Mouse (Mus musculus) kidney, postnatal 4 days (tissue): ENCODE data around the gene Gm9857.

Experiments
- DNase-seq, 2 experiments: peaks; one replicate each; pipeline ENCODE4 v3.0.0; 2021; ENCODE audit warnings: mixed read lengths in 2 of 2

The Gm9857 gene

GRCm38 (mm10) chr3:108940001-108940633 lies at the start of gene Gm9857:
Gm9857 (minus strand) TSS chr3:108940445.
- DNase-seq: peak; percentile 43 to 61

- no peak for DNase-seq
Measured at GRCm38 (mm10) chr3:108987009-108987659, 46.9 kb upstream of the Gm9857 start.

GRCm38 (mm10) chr3:108986534-108986933 lies 46.3 kb upstream of the Gm9857 start:
- no peak for DNase-seq

- DNase-seq: no peak
Measured at GRCm38 (mm10) chr3:108983989-108984388, 43.7 kb upstream of the Gm9857 start.

DNA sequence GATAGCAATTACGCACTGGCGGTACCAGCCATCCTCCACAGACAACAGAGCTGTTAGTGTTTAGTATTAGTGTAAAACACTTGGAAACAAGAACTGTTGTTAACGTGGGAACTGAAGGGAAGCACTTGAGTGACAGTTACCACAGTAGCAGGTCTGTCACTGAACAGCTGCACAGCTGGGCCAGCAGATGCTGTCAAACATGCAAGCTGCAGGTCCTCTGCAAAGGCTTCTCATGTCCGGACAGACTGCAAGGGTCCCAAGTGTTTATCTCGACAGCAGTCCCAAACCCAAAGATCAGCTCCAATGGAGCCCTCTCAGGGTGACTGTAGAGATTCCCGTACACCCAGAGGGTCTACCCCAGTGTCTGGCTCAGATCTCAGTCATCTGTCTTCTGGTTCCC lies 41.7 kb upstream of the Gm9857 start:
- DNase-seq: no peak

GRCm38 (mm10) chr3:108977340-108978030 lies 37.2 kb upstream of the Gm9857 start:
- DNase-seq: no peak

GRCm38 (mm10) chr3:108974920-108975485 lies 34.8 kb upstream of the Gm9857 start:
- DNase-seq: peak; percentile 42 to 52

DNA sequence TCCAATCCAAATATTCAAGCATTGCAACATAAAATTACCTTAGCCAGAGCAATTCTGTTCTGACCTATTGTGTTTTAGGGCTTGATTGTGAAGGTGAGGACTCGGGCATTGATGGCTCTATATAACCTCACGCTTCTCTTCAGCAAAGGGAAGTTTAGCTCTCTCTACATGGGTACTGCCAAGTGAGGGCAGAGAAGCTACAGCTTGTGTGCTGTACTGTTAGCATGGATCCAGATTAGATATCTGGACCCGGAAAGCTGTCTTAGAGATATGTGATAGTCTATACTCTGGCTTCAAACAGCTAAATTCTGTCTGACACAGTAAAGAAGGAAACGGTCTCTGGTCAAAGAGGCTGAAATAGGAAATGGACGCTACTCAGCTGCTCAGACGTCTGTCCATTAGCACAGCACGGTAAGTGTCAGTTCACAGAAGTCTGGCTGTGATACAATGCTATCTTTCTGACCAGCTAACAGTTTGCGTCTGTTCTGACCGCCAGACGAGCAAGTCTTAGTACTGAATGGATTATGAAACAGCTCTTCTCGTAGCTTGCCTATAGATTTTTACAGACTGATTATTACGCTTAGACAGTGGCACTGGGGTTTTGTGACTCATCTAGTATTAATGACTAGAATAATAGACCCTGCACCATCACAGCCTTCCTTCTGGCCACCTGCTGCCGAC lies 33.9 kb upstream of the Gm9857 start:
- no peak for DNase-seq

DNA sequence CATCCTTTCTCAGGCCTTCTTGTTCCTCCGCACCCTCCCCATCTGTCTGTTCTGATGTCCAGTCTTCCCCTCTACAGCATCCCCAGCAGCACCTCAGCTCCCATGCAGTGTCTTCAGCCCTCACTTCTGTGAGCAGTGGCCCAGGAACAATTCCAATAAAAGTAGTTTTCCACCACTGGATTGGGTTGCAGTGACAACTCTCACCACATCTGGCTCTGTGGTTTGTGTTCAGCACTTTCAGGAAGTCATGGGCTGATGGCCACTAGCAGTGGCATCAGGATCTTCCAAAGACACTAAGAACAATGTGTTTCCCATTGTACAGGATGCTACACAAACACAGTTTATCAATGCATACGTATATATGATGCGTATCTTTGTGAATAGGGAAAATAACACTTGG lies 25.8 kb upstream of the Gm9857 start:
- DNase-seq: no peak

GRCm38 (mm10) chr3:108964361-108965044 lies 24.3 kb upstream of the Gm9857 start:
- peak in 1 of 2 experiments; percentile 35 for DNase-seq

- no peak for DNase-seq
Measured at GRCm38 (mm10) chr3:108963776-108964175, 23.5 kb upstream of the Gm9857 start.

- no peak for DNase-seq
Measured at GRCm38 (mm10) chr3:108963278-108963677, 23.0 kb upstream of the Gm9857 start.

GRCm38 (mm10) chr3:108961655-108962054 lies 21.4 kb upstream of the Gm9857 start:
- DNase-seq: no peak

- DNase-seq: peak in 1 of 2 experiments; percentile 12
Measured at GRCm38 (mm10) chr3:108961226-108961625, 21.0 kb upstream of the Gm9857 start.

DNA sequence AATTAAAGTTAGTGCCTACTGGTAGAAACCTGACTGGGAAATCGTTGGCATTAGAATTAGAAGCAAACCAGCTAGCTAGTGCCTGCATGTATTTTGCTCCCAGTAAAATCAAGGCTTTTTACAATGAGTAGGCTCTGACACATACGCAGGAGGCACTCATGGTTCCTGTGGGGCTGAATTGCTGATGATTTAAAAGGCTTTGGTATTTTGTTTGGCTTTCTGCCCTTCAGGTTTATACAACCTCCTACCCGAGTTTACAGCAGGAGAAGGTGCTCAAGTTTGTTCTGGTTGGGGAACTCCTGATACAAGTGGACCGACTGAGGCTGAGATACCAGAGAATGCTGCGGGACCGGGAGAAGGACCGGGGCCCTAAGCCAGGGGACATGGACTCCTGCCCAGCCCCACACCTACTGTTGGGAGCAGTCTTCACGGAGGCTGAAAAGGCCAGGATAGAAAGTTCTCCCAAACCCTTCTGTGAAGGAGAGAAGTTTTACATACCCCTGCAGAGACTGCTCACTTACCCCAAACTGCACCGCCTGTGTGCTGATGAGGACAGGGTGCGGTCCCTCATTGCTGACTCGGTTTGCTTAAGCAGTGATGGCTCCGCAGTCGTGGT lies 19.5 kb upstream of the Gm9857 start:
- DNase-seq: no peak

- DNase-seq: no peak
Measured at GRCm38 (mm10) chr3:108957976-108958375, 17.7 kb upstream of the Gm9857 start.

DNA sequence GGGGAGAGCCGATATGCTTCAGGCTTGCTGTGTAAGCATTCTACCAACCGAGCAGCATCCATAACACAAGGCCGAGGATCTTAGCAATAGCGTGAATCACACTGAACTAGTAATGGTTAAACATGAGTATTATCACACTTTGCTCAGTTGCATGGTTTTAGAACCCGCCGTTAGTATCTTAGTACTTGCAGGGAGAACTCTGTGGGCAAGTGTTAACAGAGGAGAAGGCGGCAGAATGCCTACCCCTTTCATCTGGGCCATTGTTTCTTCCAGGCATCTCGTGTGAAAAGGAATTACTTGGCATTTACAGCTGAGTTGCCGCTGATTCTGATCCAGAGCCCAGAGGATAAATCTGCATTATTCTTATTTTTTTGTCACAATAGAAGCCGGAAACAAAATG lies 751 bp upstream of the Gm9857 start:
- DNase-seq: no peak

- DNase-seq: no peak
Measured at GRCm38 (mm10) chr3:108939573-108939972, 672 bp downstream of the Gm9857 start, which contains the start of gene Henmt1. Henmt1 (plus strand) TSS chr3:108939873.

GRCm38 (mm10) chr3:108938691-108939090 lies 1.6 kb downstream of the Gm9857 start:
- no peak for DNase-seq

DNA sequence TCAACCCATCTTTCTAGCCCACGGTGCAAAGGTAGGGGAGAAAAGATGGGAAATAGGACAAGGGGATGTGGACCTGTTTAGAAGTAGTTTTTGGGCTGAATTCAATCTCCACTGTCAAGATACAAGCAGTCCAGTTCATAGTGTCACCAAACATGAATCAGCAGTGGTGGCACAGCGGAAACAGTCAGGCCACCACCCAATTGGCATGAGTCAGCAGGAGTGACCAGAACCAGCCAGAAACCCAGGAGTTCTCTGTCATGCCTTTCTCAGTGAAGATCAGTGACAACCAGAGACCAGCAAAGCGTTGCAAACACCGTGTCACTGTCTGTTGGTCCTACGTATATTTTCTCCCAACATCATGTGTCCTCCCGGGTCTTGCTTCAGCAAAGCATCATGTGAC lies 6.7 kb downstream of the Gm9857 start:
- DNase-seq: no peak

GRCm38 (mm10) chr3:108926308-108926707 lies 13.9 kb downstream of the Gm9857 start:
- no peak for DNase-seq

- DNase-seq: no peak
Measured at GRCm38 (mm10) chr3:108925677-108926076, 14.6 kb downstream of the Gm9857 start.
